Comparison of ENCODE assay signal across 20 mouse cellular contexts in genomic region chr4:118016323-118016911, GRCm38 (mm10).
DNase-seq lines count a peak whose midpoint lies in the region; ATAC-seq lines count a peak whose summit lies in the region.
"Had no signal": no experiment of that assay in that cellular context is flagged by ENCODE, and none has a peak within 500 bp of the region (broad histone marks: within the 10 kb centered on the region; RNA-seq: fewer than 3 reads in every experiment).

No protein-coding gene starts in this region.

- no peak overlapping the region for H3K4me3 ChIP-seq in kidney, embryonic 16.5 days (ENCODE audit: low read length)
- H3K4me3 ChIP-seq: forebrain, embryonic 13.5 days; liver, embryonic 12.5 days; neural tube, embryonic 13.5 days had no signal

- 0 out of 2 replicates have a peak overlapping the region, but pooled peaks have one; percentile 4 for H3K27ac ChIP-seq in kidney, embryonic 16.5 days (ENCODE audit: low read length)
- H3K27ac ChIP-seq: forebrain, embryonic 13.5 days; kidney, postnatal 0 days; liver, embryonic 12.5 days; macrophage; neural tube, embryonic 13.5 days had no signal

- no peaks in the 10 kb centered on the region for H3K9me3 ChIP-seq in kidney, embryonic 16.5 days (ENCODE audit: low read length)
- H3K9me3 ChIP-seq: forebrain, embryonic 13.5 days; liver, embryonic 12.5 days; neural tube, embryonic 13.5 days had no signal

- no peak for ATAC-seq in kidney, embryonic 16.5 days (ENCODE audit: low FRiP score, low TSS enrichment)
- no peak for ATAC-seq in megakaryocyte progenitor cell, adult 5-6 weeks (replicated peaks; ENCODE audit: poor library complexity)
- ATAC-seq: forebrain, embryonic 13.5 days; midbrain, embryonic 16.5 days had no signal

- 72% methylated on average over 10 of the region's 10 CpGs for WGBS in kidney, embryonic 16.5 days

- no peaks in the 10 kb centered on the region for H3K36me3 ChIP-seq in kidney, embryonic 16.5 days (ENCODE audit: insufficient read depth, low read length)
- H3K36me3 ChIP-seq: liver, embryonic 12.5 days had no signal

- peaks cover 27% of the 10 kb centered on the region for H3K4me1 ChIP-seq in kidney, embryonic 16.5 days (ENCODE audit: insufficient read depth, low read length)

- no peak overlapping the region for H3K4me2 ChIP-seq in kidney, embryonic 16.5 days (replicated peaks; ENCODE audit: low read depth, low read length)
- H3K4me2 ChIP-seq: forebrain, embryonic 13.5 days; heart, embryonic 11.5 days; liver, embryonic 12.5 days; neural tube, embryonic 13.5 days had no signal

- H3K27me3 ChIP-seq in kidney, embryonic 16.5 days (ENCODE audit: insufficient read depth, low read length), result no peaks in the 10 kb centered on the region
- H3K27me3 ChIP-seq: forebrain, embryonic 13.5 days; liver, embryonic 12.5 days; neural tube, embryonic 13.5 days had no signal

- peak; percentile 27 to 47 for DNase-seq in cerebellum, postnatal 25 days
- no peak for DNase-seq in cerebellum, postnatal 4 days (ENCODE audit: low spot score in 2 of 2)
- no peak for DNase-seq in kidney, adult 9 months
- peak; percentile 79 for DNase-seq in NIH3T3 (ENCODE audit: low read depth)
- DNase-seq in lung, postnatal 10 days, result peak; percentile 32
- DNase-seq in ovary, adult 18-20 months (ENCODE audit: low spot score), result no peak
- DNase-seq: B cell, adult 2 months; gastrocnemius, postnatal 10 days; right cerebral cortex, adult 18-20 months; spleen, adult 18-20 months; thymus, postnatal 36 days had no signal

- no peak overlapping the region for H3K9ac ChIP-seq in kidney, embryonic 16.5 days (replicated peaks; ENCODE audit: low read length)
- H3K9ac ChIP-seq: forebrain, embryonic 13.5 days; liver, embryonic 12.5 days; neural tube, embryonic 13.5 days had no signal

Comparison
In these comparisons a context has a peak if more than half of its experiments do, and no peak if none do; other contexts are left out.
1. DNase-seq: peak in cerebellum, postnatal 25 days (2 of 2), NIH3T3 (single experiment) and lung, postnatal 10 days (single experiment); none in cerebellum, postnatal 4 days (0 of 2), kidney, adult 9 months (single experiment) and ovary, adult 18-20 months (single experiment).